Mouse (Mus musculus): Measurements from ENCODE around the gene Xpo1. TPM values are rescaled to one million over a fixed set of nuclear protein-coding genes. Genes with fewer than 3 reads are reported as not detected.

The Xpo1 gene
- total and polyA plus RNA-seq, 3 experiments: 31.2 to 334 (median 219) TPM

GRCm38 (mm10) chr11:23306764-23307565 lies 51.1 kb downstream of the Xpo1 start, which contains the start of gene Usp34:
Gene Usp34 (plus strand): TSS chr11:23306895.
- Histone ChIP-seq H3K27me3 (ENCODE audit: insufficient read depth, low read length) (no peaks in the 10 kb centered on the region), H3K9me3 (replicated peaks) (no peaks in the 10 kb centered on the region), H3K4me3 (ENCODE audit: low read depth, low read length) (peak within 1 kb of the TSS; percentile 89), H3K36me3 (replicated peaks) (peaks cover 19% of the 10 kb centered on the region), H3K4me1 (ENCODE audit: insufficient read depth, low read depth, low read length) (peaks cover 26% of the 10 kb centered on the region)
- no peak for TF ChIP-seq GATA1 (IDR thresholded peaks at IDR 0.05; ENCODE audit: borderline replicate concordance, low read length)
- no peak for TF ChIP-seq CTCF (IDR thresholded peaks at IDR 0.05; ENCODE audit: low read depth, low read length)
- TF ChIP-seq GATA2 (IDR thresholded peaks at IDR 0.05; ENCODE audit: borderline replicate concordance, low read depth, low read length): no peak
- TF ChIP-seq TAL1 (conservative IDR thresholded peaks at IDR 0.05; ENCODE audit: low read depth, low read length): no peak
- no peak for TF ChIP-seq POLR2AphosphoS5 (IDR thresholded peaks at IDR 0.05; ENCODE audit: insufficient replicate concordance, low read depth, low read length)
- DNase-seq (ENCODE audit: low spot score): peak; percentile 69
- ATAC-seq (ENCODE audit: extremely low read depth, insufficient number of reproducible peaks, low FRiP score, poor library complexity, severe bottlenecking): 0 out of 2 replicates have a peak, but pooled peaks have one; percentile 30

DNA sequence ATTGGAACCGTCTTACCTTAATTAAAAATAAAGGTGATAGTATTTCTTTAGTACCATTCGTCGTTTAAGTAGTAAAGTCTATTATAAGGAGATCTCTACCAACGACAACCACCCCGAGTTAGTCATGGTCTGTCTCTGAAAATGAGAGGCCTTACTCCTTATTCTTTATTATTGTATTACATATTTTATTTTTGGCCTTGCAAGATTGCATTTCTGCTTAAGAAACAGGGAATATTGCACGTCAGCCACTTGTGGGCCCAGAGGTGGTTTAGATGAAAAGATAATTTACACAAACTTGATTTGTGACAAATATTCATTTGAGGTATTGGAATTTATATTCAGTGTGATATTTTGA lies 51.7 kb downstream of the Xpo1 start:
- H3K4me3 ChIP-seq (ENCODE audit: low read depth, low read length): peak overlapping the region; percentile 89
- ATAC-seq (ENCODE audit: extremely low read depth, insufficient number of reproducible peaks, low FRiP score, poor library complexity, severe bottlenecking): no peak

GRCm38 (mm10) chr11:23313496-23313895 lies 57.7 kb downstream of the Xpo1 start:
- Histone ChIP-seq H3K4me1 (ENCODE audit: insufficient read depth, low read depth, low read length) (peaks cover 30% of the 10 kb centered on the region), H3K36me3 (replicated peaks) (peaks cover 41% of the 10 kb centered on the region), H3K4me3 (ENCODE audit: low read depth, low read length) (no peak overlapping the region), H3K9me3 (replicated peaks) (peaks cover 2% of the 10 kb centered on the region; the same call in 1 of the 2 replicates), H3K27me3 (ENCODE audit: insufficient read depth, low read length) (no peaks in the 10 kb centered on the region)
- DNase-seq (ENCODE audit: low spot score) (no peak), ATAC-seq (ENCODE audit: extremely low read depth, insufficient number of reproducible peaks, low FRiP score, poor library complexity, severe bottlenecking) (no peak; the same call in 1 of the 2 replicates)
- peak; percentile 35 for TF ChIP-seq TAL1 (conservative IDR thresholded peaks at IDR 0.05; ENCODE audit: low read depth, low read length)
- no peak for TF ChIP-seq POLR2AphosphoS5 (IDR thresholded peaks at IDR 0.05; ENCODE audit: insufficient replicate concordance, low read depth, low read length)
- TF ChIP-seq CTCF (IDR thresholded peaks at IDR 0.05; ENCODE audit: low read depth, low read length): no peak
- TF ChIP-seq GATA1 (IDR thresholded peaks at IDR 0.05; ENCODE audit: borderline replicate concordance, low read length): no peak
- no peak for TF ChIP-seq GATA2 (IDR thresholded peaks at IDR 0.05; ENCODE audit: borderline replicate concordance, low read depth, low read length)

More for the DNA sequence above, 51.7 kb downstream of the Xpo1 start:
- H3K36me3 ChIP-seq (replicated peaks): peaks cover 25% of the 10 kb centered on the region
- H3K27me3 ChIP-seq (ENCODE audit: insufficient read depth, low read length): no peaks in the 10 kb centered on the region
- no peak for DNase-seq (ENCODE audit: low spot score)
- TF ChIP-seq POLR2AphosphoS5 (IDR thresholded peaks at IDR 0.05; ENCODE audit: insufficient replicate concordance, low read depth, low read length) (no peak), GATA1 (IDR thresholded peaks at IDR 0.05; ENCODE audit: borderline replicate concordance, low read length) (no peak), CTCF (IDR thresholded peaks at IDR 0.05; ENCODE audit: low read depth, low read length) (no peak), GATA2 (IDR thresholded peaks at IDR 0.05; ENCODE audit: borderline replicate concordance, low read depth, low read length) (no peak), TAL1 (conservative IDR thresholded peaks at IDR 0.05; ENCODE audit: low read depth, low read length) (no peak)
- no peaks in the 10 kb centered on the region for H3K9me3 ChIP-seq (replicated peaks)
- H3K4me1 ChIP-seq (ENCODE audit: insufficient read depth, low read depth, low read length): peaks cover 28% of the 10 kb centered on the region

DNA sequence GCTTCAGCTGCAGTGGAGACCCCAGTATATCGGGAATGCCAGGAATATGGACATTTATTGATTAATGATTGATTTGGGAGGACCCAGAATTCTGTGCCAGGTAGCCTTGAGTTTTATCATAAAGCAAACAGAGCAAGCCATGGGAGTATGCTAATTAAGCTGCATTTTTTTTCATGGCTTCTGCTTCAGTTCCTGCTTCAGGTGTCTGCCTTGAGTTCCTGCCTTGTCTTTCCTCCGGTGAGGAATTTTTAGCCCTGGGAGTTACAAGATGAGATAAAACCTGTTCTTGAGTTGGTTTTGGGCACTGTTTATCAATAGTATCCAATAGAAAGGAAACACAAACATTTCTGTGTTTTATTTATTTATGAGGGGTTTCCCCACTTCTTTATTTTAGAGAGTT lies 73.6 kb downstream of the Xpo1 start:
- Histone ChIP-seq H3K4me3 (ENCODE audit: low read depth, low read length) (no peak overlapping the region), H3K9me3 (replicated peaks) (no peaks in the 10 kb centered on the region), H3K27me3 (ENCODE audit: insufficient read depth, low read length) (no peaks in the 10 kb centered on the region), H3K4me1 (ENCODE audit: insufficient read depth, low read depth, low read length) (peaks cover 18% of the 10 kb centered on the region), H3K36me3 (replicated peaks) (peaks cover 38% of the 10 kb centered on the region)
- DNase-seq (ENCODE audit: low spot score): no peak
- no peak for TF ChIP-seq GATA2 (IDR thresholded peaks at IDR 0.05; ENCODE audit: borderline replicate concordance, low read depth, low read length)
- TF ChIP-seq TAL1 (conservative IDR thresholded peaks at IDR 0.05; ENCODE audit: low read depth, low read length): no peak
- TF ChIP-seq CTCF (IDR thresholded peaks at IDR 0.05; ENCODE audit: low read depth, low read length): no peak
- TF ChIP-seq GATA1 (IDR thresholded peaks at IDR 0.05; ENCODE audit: borderline replicate concordance, low read length): no peak
- no peak for TF ChIP-seq POLR2AphosphoS5 (IDR thresholded peaks at IDR 0.05; ENCODE audit: insufficient replicate concordance, low read depth, low read length)
- ATAC-seq (ENCODE audit: extremely low read depth, insufficient number of reproducible peaks, low FRiP score, poor library complexity, severe bottlenecking): no peak

DNA sequence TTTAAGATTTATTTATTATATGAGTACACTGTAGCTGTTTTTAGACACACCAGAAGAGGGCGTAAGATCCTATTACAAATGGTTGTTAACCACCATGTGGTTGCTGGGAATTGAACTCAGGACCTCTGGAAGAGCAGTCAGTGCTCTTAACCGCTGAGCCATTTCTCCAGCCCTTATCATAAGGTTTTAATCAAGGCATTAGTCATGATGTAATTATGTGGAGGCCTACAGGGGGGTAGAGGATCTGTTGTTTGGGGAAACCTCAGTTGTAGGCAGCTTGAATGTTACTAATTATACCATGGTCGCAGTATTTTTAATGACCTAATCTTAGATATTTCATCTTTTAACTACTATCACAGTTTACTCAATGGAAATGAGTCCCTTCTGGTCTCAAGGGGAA lies 76.3 kb downstream of the Xpo1 start:
- no peak overlapping the region for H3K4me3 ChIP-seq (ENCODE audit: low read depth, low read length)
- peaks cover 21% of the 10 kb centered on the region for H3K4me1 ChIP-seq (ENCODE audit: insufficient read depth, low read depth, low read length)
- TF ChIP-seq GATA1 (IDR thresholded peaks at IDR 0.05; ENCODE audit: borderline replicate concordance, low read length) (no peak), TAL1 (conservative IDR thresholded peaks at IDR 0.05; ENCODE audit: low read depth, low read length) (no peak), GATA2 (IDR thresholded peaks at IDR 0.05; ENCODE audit: borderline replicate concordance, low read depth, low read length) (no peak), POLR2AphosphoS5 (IDR thresholded peaks at IDR 0.05; ENCODE audit: insufficient replicate concordance, low read depth, low read length) (no peak), CTCF (IDR thresholded peaks at IDR 0.05; ENCODE audit: low read depth, low read length) (no peak)
- H3K36me3 ChIP-seq (replicated peaks): peaks cover 48% of the 10 kb centered on the region
- H3K9me3 ChIP-seq (replicated peaks): no peaks in the 10 kb centered on the region
- H3K27me3 ChIP-seq (ENCODE audit: insufficient read depth, low read length): no peaks in the 10 kb centered on the region
- DNase-seq (ENCODE audit: low spot score): no peak
- no peak for ATAC-seq (ENCODE audit: extremely low read depth, insufficient number of reproducible peaks, low FRiP score, poor library complexity, severe bottlenecking)

GRCm38 (mm10) chr11:23335160-23335559 lies 79.3 kb downstream of the Xpo1 start:
- Histone ChIP-seq H3K4me3 (ENCODE audit: low read depth, low read length) (no peak overlapping the region), H3K36me3 (replicated peaks) (peaks cover 53% of the 10 kb centered on the region), H3K27me3 (ENCODE audit: insufficient read depth, low read length) (no peaks in the 10 kb centered on the region), H3K9me3 (replicated peaks) (no peaks in the 10 kb centered on the region), H3K4me1 (ENCODE audit: insufficient read depth, low read depth, low read length) (peaks cover 16% of the 10 kb centered on the region)
- DNase-seq (ENCODE audit: low spot score) (no peak), ATAC-seq (ENCODE audit: extremely low read depth, insufficient number of reproducible peaks, low FRiP score, poor library complexity, severe bottlenecking) (no peak)
- TF ChIP-seq TAL1 (conservative IDR thresholded peaks at IDR 0.05; ENCODE audit: low read depth, low read length): no peak

Other genes with a start within 250 kb of the Xpo1 start
- gene Fam161a, start 248.5 kb upstream of the Xpo1 start, total RNA-seq (2014; fragmentation: Nextera tagmentation): 2.5 and 9.3 TPM in 2 replicates
- gene Fam161a, start 248.5 kb upstream of the Xpo1 start, total RNA-seq (2017): 3.1 and 3.5 TPM in 2 replicates
- gene Fam161a, start 248.5 kb upstream of the Xpo1 start, polyA plus RNA-seq (2012): 0.35 and 0.67 TPM in 2 replicates
- gene Usp34, start 50.9 kb downstream of the Xpo1 start, total RNA-seq (2014; fragmentation: Nextera tagmentation): 148 and 165 TPM in 2 replicates
- gene Usp34, start 50.9 kb downstream of the Xpo1 start, total RNA-seq (2017): 52.0 and 54.8 TPM in 2 replicates
- gene Usp34, start 50.9 kb downstream of the Xpo1 start, polyA plus RNA-seq (2012): 1.3 and 2.5 TPM in 2 replicates
- 36.6 and 37.0 TPM in 2 replicates for gene Ahsa2, start 242.0 kb downstream of the Xpo1 start, total RNA-seq (2014; fragmentation: Nextera tagmentation)
- gene Ahsa2, start 242.0 kb downstream of the Xpo1 start, total RNA-seq (2017): 36.0 and 42.4 TPM in 2 replicates
- 13.2 and 14.0 TPM in 2 replicates for gene Ahsa2, start 242.0 kb downstream of the Xpo1 start, polyA plus RNA-seq (2012)